In the genomic region with DNA sequence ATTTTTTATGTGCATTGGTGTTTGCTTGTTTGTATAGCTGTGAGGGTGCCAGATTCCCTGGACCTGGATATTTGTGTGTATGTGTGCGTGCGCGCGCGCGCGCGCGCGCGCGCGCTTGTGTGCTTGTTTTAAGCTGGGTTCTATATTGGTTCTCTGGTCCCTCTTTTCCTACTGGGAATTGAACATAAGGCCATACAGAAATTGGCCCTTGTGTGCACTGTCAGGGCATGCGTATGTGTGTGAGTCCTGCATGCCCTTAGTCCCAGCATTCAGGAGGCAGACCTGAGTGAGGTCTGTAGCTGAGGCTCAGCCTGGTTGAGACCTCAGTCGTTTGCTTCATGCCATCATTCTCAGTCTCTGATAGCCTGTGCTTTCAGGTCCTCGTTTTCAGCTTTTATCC, we compare ENCODE assay signal across 8 mouse cellular contexts. TPM values are rescaled to one million over a fixed set of nuclear protein-coding genes. Genes with fewer than 3 reads are reported as not detected.
A peak's percentile ranks its signal among the peaks of the same experiment; 100 is the strongest.
DNase-seq lines count a peak whose midpoint lies in the region; ATAC-seq lines count a peak whose summit lies in the region.

No protein-coding gene starts in this region.

- H3K4me3 ChIP-seq in kidney, embryonic 16.5 days (ENCODE audit: low read length) = peak overlapping the region; percentile 30
- peak overlapping the region; percentile 82 for H3K4me3 ChIP-seq in embryonic facial prominence, embryonic 10.5 days
- H3K4me3 ChIP-seq in intestine, embryonic 16.5 days (ENCODE audit: low read length) = peak overlapping the region; percentile 27
- H3K4me3 ChIP-seq in neural tube, embryonic 12.5 days = no peak overlapping the region

- H3K27me3 ChIP-seq in kidney, embryonic 16.5 days (ENCODE audit: insufficient read depth, low read length) = no peaks in the 10 kb centered on the region
- H3K27me3 ChIP-seq in embryonic facial prominence, embryonic 10.5 days (replicated peaks; ENCODE audit: low read depth, poor library complexity, severe bottlenecking) = no peaks in the 10 kb centered on the region
- no peaks in the 10 kb centered on the region for H3K27me3 ChIP-seq in intestine, embryonic 16.5 days (replicated peaks; ENCODE audit: control insufficient read depth, insufficient read depth, low read length)
- H3K27me3 ChIP-seq in neural tube, embryonic 12.5 days (replicated peaks) = no peaks in the 10 kb centered on the region

- DNase-seq in kidney, adult 11 months = no peak
- DNase-seq in embryonic facial prominence, embryonic 10.5 days (ENCODE audit: low spot score) = no peak
- no peak for DNase-seq in retina, postnatal 1 day
- DNase-seq in adrenal gland, adult 8-10 months = no peak
- no peak for DNase-seq in ovary, postnatal 36 days (ENCODE audit: low spot score)

- H3K36me3 ChIP-seq in kidney, embryonic 16.5 days (ENCODE audit: insufficient read depth, low read length) = peaks cover 30% of the 10 kb centered on the region
- peaks cover 35% of the 10 kb centered on the region for H3K36me3 ChIP-seq in embryonic facial prominence, embryonic 10.5 days (replicated peaks)
- peaks cover 19% of the 10 kb centered on the region for H3K36me3 ChIP-seq in intestine, embryonic 16.5 days (ENCODE audit: control insufficient read depth, insufficient read depth, low read length)
- peaks cover 29% of the 10 kb centered on the region for H3K36me3 ChIP-seq in neural tube, embryonic 12.5 days

- peak overlapping the region; percentile 73 for H3K4me2 ChIP-seq in kidney, embryonic 16.5 days (replicated peaks; ENCODE audit: low read depth, low read length)
- H3K4me2 ChIP-seq in intestine, embryonic 16.5 days (ENCODE audit: low read depth, low read length) = peak overlapping the region; percentile 50
- H3K4me2 ChIP-seq in neural tube, embryonic 12.5 days (replicated peaks) = peak overlapping the region; percentile 71

- 84% methylated on average over 16 of the region's 16 CpGs for WGBS in kidney, embryonic 16.5 days
- WGBS in embryonic facial prominence, embryonic 10.5 days = 90% methylated on average over 16 of the region's 16 CpGs
- 89% methylated on average over 16 of the region's 16 CpGs for WGBS in intestine, embryonic 16.5 days
- WGBS in neural tube, embryonic 12.5 days = 92% methylated on average over 16 of the region's 16 CpGs

- no peaks in the 10 kb centered on the region for H3K9me3 ChIP-seq in kidney, embryonic 16.5 days (ENCODE audit: low read length)
- no peaks in the 10 kb centered on the region for H3K9me3 ChIP-seq in embryonic facial prominence, embryonic 10.5 days
- no peaks in the 10 kb centered on the region for H3K9me3 ChIP-seq in intestine, embryonic 16.5 days (ENCODE audit: control insufficient read depth, low read length)
- no peaks in the 10 kb centered on the region for H3K9me3 ChIP-seq in neural tube, embryonic 12.5 days

- H3K4me1 ChIP-seq in kidney, embryonic 16.5 days (ENCODE audit: insufficient read depth, low read length) = peaks cover 31% of the 10 kb centered on the region
- H3K4me1 ChIP-seq in embryonic facial prominence, embryonic 10.5 days = peaks cover 37% of the 10 kb centered on the region
- H3K4me1 ChIP-seq in intestine, embryonic 16.5 days (ENCODE audit: control insufficient read depth, insufficient read depth, low read length) = peaks cover 25% of the 10 kb centered on the region
- H3K4me1 ChIP-seq in neural tube, embryonic 12.5 days = peaks cover 21% of the 10 kb centered on the region

- peak overlapping the region; percentile 54 for H3K9ac ChIP-seq in kidney, embryonic 16.5 days (replicated peaks; ENCODE audit: low read length)
- peak overlapping the region; percentile 56 for H3K9ac ChIP-seq in intestine, embryonic 16.5 days (ENCODE audit: low read depth, low read length)
- H3K9ac ChIP-seq in neural tube, embryonic 12.5 days = no peak overlapping the region

- no peak for ATAC-seq in kidney, embryonic 16.5 days (ENCODE audit: low FRiP score, low TSS enrichment)
- no peak for ATAC-seq in intestine, embryonic 16.5 days
- ATAC-seq in neural tube, embryonic 12.5 days (ENCODE audit: low FRiP score, low read depth) = no peak

- no peak overlapping the region for H3K27ac ChIP-seq in kidney, embryonic 16.5 days (ENCODE audit: low read length)
- no peak overlapping the region for H3K27ac ChIP-seq in embryonic facial prominence, embryonic 10.5 days (replicated peaks)
- H3K27ac ChIP-seq in intestine, embryonic 16.5 days (ENCODE audit: low read length) = 0 out of 2 replicates have a peak overlapping the region, but pooled peaks have one; percentile 20
- H3K27ac ChIP-seq in neural tube, embryonic 12.5 days = no peak overlapping the region

RNA-seq across cellular contexts. Expression of a gene that starts 1.8 kb away (rescaled TPM):
- polyA plus RNA-seq in kidney, embryonic 16.5 days (2015; fragmentation: Nextera tagmentation; extraction: Ambion mirVana) = 795 and 849 TPM in 2 replicates
- polyA plus RNA-seq in embryonic facial prominence, embryonic 10.5 days (2016; fragmentation: Nextera tagmentation; extraction: Ambion mirVana) = 1,025 and 1,052 TPM in 2 replicates
- polyA plus RNA-seq in intestine, embryonic 16.5 days (2015; fragmentation: Nextera tagmentation; extraction: Ambion mirVana) = 818 and 903 TPM in 2 replicates
- polyA plus RNA-seq in neural tube, embryonic 12.5 days (2016; fragmentation: Nextera tagmentation; extraction: Ambion mirVana) = 643 and 651 TPM in 2 replicates
- 100 to 1,000 TPM; 636 to 871 (median 712) TPM for total RNA-seq in adrenal gland, adult 8-10 months (2022)

RNA-seq across cellular contexts. Expression of a gene that starts 2.0 kb away (rescaled TPM):
- 4.9 and 5.2 TPM in 2 replicates for polyA plus RNA-seq in kidney, embryonic 16.5 days (2015; fragmentation: Nextera tagmentation; extraction: Ambion mirVana)
- 2.1 and 3.6 TPM in 2 replicates for polyA plus RNA-seq in embryonic facial prominence, embryonic 10.5 days (2016; fragmentation: Nextera tagmentation; extraction: Ambion mirVana)
- 1.7 and 1.9 TPM in 2 replicates for polyA plus RNA-seq in intestine, embryonic 16.5 days (2015; fragmentation: Nextera tagmentation; extraction: Ambion mirVana)
- 3.9 and 4.5 TPM in 2 replicates for polyA plus RNA-seq in neural tube, embryonic 12.5 days (2016; fragmentation: Nextera tagmentation; extraction: Ambion mirVana)
- 1 to 10 TPM; 1.0 to 6.4 (median 3.7) TPM for total RNA-seq in adrenal gland, adult 8-10 months (2022)

RNA-seq across cellular contexts. Expression of a gene that starts 4.3 kb away (rescaled TPM):
- polyA plus RNA-seq in kidney, embryonic 16.5 days (2015; fragmentation: Nextera tagmentation; extraction: Ambion mirVana) = 3.1 and 4.0 TPM in 2 replicates
- polyA plus RNA-seq in embryonic facial prominence, embryonic 10.5 days (2016; fragmentation: Nextera tagmentation; extraction: Ambion mirVana) = 2.6 and 3.7 TPM in 2 replicates
- 1.7 and 1.8 TPM in 2 replicates for polyA plus RNA-seq in intestine, embryonic 16.5 days (2015; fragmentation: Nextera tagmentation; extraction: Ambion mirVana)
- polyA plus RNA-seq in neural tube, embryonic 12.5 days (2016; fragmentation: Nextera tagmentation; extraction: Ambion mirVana) = 2.9 and 4.6 TPM in 2 replicates
- 10 to 100 TPM; 11.7 to 39.2 (median 25.1) TPM for total RNA-seq in adrenal gland, adult 8-10 months (2022)
